Mouse (Mus musculus): ENCODE measurements around the gene Tmc1. TPM values are rescaled to one million over a fixed set of nuclear protein-coding genes. Genes with fewer than 3 reads are reported as not detected.

The Tmc1 gene
- total RNA-seq (2014; rRNA removed) (0.11 and 0.42 TPM in 2 replicates), polyA plus RNA-seq (2015; fragmentation: Nextera tagmentation; extraction: Ambion mirVana) (0.13 TPM in 2 replicates)

- no peaks in the 10 kb centered on the region for H3K27me3 ChIP-seq (ENCODE audit: insufficient read depth, low read length)
- H3K4me3 ChIP-seq (ENCODE audit: low read length) = no peak within 1 kb of the TSS
- no peak within 1 kb of the TSS for H3K4me2 ChIP-seq (ENCODE audit: low read depth, low read length)
- no peaks in the 10 kb centered on the region for H3K36me3 ChIP-seq (ENCODE audit: insufficient read depth, low read length)
- WGBS = 85% methylated on average over 6 of the region's 6 CpGs
- peaks cover 9% of the 10 kb centered on the region; the same call in 1 of the 2 replicates for H3K9me3 ChIP-seq (ENCODE audit: low read length)
- no peak for DNase-seq (ENCODE audit: low spot score)
- no peak for TF ChIP-seq CTCF (IDR thresholded peaks at IDR 0.05; ENCODE audit: low read depth)
- no peaks in the 10 kb centered on the region for H3K4me1 ChIP-seq (ENCODE audit: insufficient read depth, low read length)
- H3K9ac ChIP-seq (replicated peaks; ENCODE audit: low read length) = no peak within 1 kb of the TSS
- H3K27ac ChIP-seq = no peak within 1 kb of the TSS
- ATAC-seq = no peak
These were observed at the start of gene Tmc1 for GRCm38 (mm10) chr19:20953874-20954273. Gene Tmc1, minus strand, starts transcription at chr19:20954202.

- DNase-seq (ENCODE audit: low spot score) = no peak
- no peaks in the 10 kb centered on the region for H3K27me3 ChIP-seq (ENCODE audit: insufficient read depth, low read length)
- H3K4me1 ChIP-seq (ENCODE audit: insufficient read depth, low read length) = no peaks in the 10 kb centered on the region
- H3K4me2 ChIP-seq (ENCODE audit: low read depth, low read length) = no peak overlapping the region
- no peak overlapping the region for H3K4me3 ChIP-seq (ENCODE audit: low read length)
- ATAC-seq = no peak
- no peak overlapping the region for H3K9ac ChIP-seq (replicated peaks; ENCODE audit: low read length)
- TF ChIP-seq CTCF (IDR thresholded peaks at IDR 0.05; ENCODE audit: low read depth) = no peak
- H3K36me3 ChIP-seq (ENCODE audit: insufficient read depth, low read length) = no peaks in the 10 kb centered on the region
- no peaks in the 10 kb centered on the region for H3K9me3 ChIP-seq (ENCODE audit: low read length)
- no peak overlapping the region for H3K27ac ChIP-seq
These were observed 47.5 kb upstream of the Tmc1 start for GRCm38 (mm10) chr19:21001552-21001951.

DNA sequence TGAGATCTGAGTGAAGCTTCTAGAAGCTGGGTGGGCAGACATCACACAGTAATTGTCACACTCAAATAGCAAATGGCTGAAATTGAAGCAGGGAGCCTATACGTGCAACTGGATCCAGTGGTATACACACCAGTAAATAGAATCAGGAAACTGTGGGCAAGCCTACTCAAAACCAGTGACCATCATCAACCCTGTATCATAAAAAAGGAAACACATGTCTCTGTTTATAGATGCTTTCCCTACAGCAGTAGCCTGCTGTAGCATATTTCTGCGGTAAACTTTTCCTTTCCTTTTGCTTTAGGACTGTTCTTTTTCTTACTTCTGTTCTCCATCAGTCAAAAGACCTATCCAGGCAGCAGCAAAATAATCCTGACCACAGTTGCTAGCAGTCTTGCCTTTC is 25.2 kb upstream of the Tmc1 start:
- Histone ChIP-seq H3K27ac (no peak overlapping the region), H3K4me3 (ENCODE audit: low read length) (no peak overlapping the region), H3K4me1 (ENCODE audit: insufficient read depth, low read length) (no peaks in the 10 kb centered on the region), H3K9ac (replicated peaks; ENCODE audit: low read length) (no peak overlapping the region), H3K36me3 (ENCODE audit: insufficient read depth, low read length) (no peaks in the 10 kb centered on the region), H3K9me3 (ENCODE audit: low read length) (no peaks in the 10 kb centered on the region), H3K4me2 (ENCODE audit: low read depth, low read length) (no peak overlapping the region), H3K27me3 (ENCODE audit: insufficient read depth, low read length) (no peaks in the 10 kb centered on the region)
- DNase-seq (ENCODE audit: low spot score) = no peak
- 95% methylated on average over 2 of the region's 2 CpGs for WGBS
- no peak for TF ChIP-seq CTCF (IDR thresholded peaks at IDR 0.05; ENCODE audit: low read depth)
- no peak for ATAC-seq

- no peak overlapping the region for H3K4me2 ChIP-seq (ENCODE audit: low read depth, low read length)
- WGBS = 7% methylated on average over 1 of the region's 1 CpGs
- DNase-seq (ENCODE audit: low spot score) = peak; percentile 42
- no peak overlapping the region for H3K9ac ChIP-seq (replicated peaks; ENCODE audit: low read length)
- H3K27ac ChIP-seq = no peak overlapping the region
- no peak for ATAC-seq
- H3K4me1 ChIP-seq (ENCODE audit: insufficient read depth, low read length) = no peaks in the 10 kb centered on the region
- H3K4me3 ChIP-seq (ENCODE audit: low read length) = no peak overlapping the region
- H3K9me3 ChIP-seq (ENCODE audit: low read length) = no peaks in the 10 kb centered on the region
- no peaks in the 10 kb centered on the region for H3K27me3 ChIP-seq (ENCODE audit: insufficient read depth, low read length)
- no peaks in the 10 kb centered on the region for H3K36me3 ChIP-seq (ENCODE audit: insufficient read depth, low read length)
- no peak for TF ChIP-seq CTCF (IDR thresholded peaks at IDR 0.05; ENCODE audit: low read depth)
These were observed 24.1 kb upstream of the Tmc1 start for GRCm38 (mm10) chr19:20978148-20978547.

GRCm38 (mm10) chr19:20971926-20972325 is 17.9 kb upstream of the Tmc1 start:
- no peak for TF ChIP-seq CTCF (IDR thresholded peaks at IDR 0.05; ENCODE audit: low read depth)
- 98% methylated on average over 1 of the region's 1 CpGs for WGBS
- H3K9ac ChIP-seq (replicated peaks; ENCODE audit: low read length) = no peak overlapping the region

DNA sequence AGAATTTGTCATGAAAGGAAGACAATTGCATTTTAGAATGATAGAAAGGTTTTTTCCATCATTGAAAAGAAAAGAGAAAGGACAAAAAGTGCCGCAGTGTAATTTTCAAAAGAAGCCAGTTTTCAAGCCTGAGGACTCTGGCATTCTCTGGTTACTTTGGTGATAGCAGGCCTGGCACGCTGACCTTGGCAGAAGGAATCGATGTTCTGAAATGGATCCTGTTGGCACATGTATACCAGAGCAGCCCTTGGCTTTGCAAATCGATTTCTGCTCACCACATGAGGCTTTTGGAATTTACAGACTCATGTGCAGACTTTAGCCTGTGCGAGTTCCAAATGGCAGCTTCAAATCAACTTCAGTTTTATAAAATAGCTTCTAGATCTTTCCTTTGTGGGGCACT is 813 bp upstream of the Tmc1 start:
- H3K27ac ChIP-seq = no peak overlapping the region
- DNase-seq (ENCODE audit: low spot score) = peak; percentile 21

More at GRCm38 (mm10) chr19:20971926-20972325, 17.9 kb upstream of the Tmc1 start:
- H3K4me1 ChIP-seq (ENCODE audit: insufficient read depth, low read length) = no peaks in the 10 kb centered on the region
- no peaks in the 10 kb centered on the region for H3K9me3 ChIP-seq (ENCODE audit: low read length)
- no peak for ATAC-seq
- no peaks in the 10 kb centered on the region for H3K36me3 ChIP-seq (ENCODE audit: insufficient read depth, low read length)
- no peak overlapping the region for H3K4me3 ChIP-seq (ENCODE audit: low read length)
- H3K27me3 ChIP-seq (ENCODE audit: insufficient read depth, low read length) = no peaks in the 10 kb centered on the region
- H3K27ac ChIP-seq = no peak overlapping the region
- no peak for DNase-seq (ENCODE audit: low spot score)
- no peak overlapping the region for H3K4me2 ChIP-seq (ENCODE audit: low read depth, low read length)

DNA sequence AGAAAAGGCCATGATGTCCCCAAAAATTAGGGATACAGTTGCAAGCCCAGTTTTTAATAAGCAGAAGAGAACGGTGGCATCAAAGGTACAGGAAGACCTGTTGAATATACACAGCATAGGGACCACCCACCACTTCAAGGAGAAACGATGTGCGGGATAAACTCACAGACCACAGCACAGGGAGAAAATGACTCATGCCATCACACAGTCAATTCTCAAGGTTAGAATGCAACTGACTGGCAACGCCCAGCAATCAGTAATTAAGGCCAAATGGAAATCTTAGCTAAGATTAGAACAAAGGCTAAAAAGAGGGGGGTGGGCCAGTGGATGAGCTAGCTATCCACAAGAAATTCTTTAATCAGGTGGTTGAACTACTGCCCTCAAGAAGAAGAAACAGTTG is 9.6 kb downstream of the Tmc1 start:
- no peak for DNase-seq (ENCODE audit: low spot score)
- Histone ChIP-seq H3K4me2 (ENCODE audit: low read depth, low read length) (no peak overlapping the region), H3K9me3 (ENCODE audit: low read length) (no peaks in the 10 kb centered on the region), H3K9ac (replicated peaks; ENCODE audit: low read length) (no peak overlapping the region), H3K36me3 (ENCODE audit: insufficient read depth, low read length) (no peaks in the 10 kb centered on the region), H3K27ac (no peak overlapping the region), H3K27me3 (ENCODE audit: insufficient read depth, low read length) (no peaks in the 10 kb centered on the region), H3K4me3 (ENCODE audit: low read length) (no peak overlapping the region), H3K4me1 (ENCODE audit: insufficient read depth, low read length) (no peaks in the 10 kb centered on the region)
- no peak for ATAC-seq
- no peak for TF ChIP-seq CTCF (IDR thresholded peaks at IDR 0.05; ENCODE audit: low read depth)
- 73% methylated on average over 4 of the region's 4 CpGs for WGBS

More for the DNA sequence above, 813 bp upstream of the Tmc1 start:
- Histone ChIP-seq H3K27me3 (ENCODE audit: insufficient read depth, low read length) (no peaks in the 10 kb centered on the region), H3K36me3 (ENCODE audit: insufficient read depth, low read length) (no peaks in the 10 kb centered on the region), H3K9me3 (ENCODE audit: low read length) (peaks cover 9% of the 10 kb centered on the region; the same call in 1 of the 2 replicates), H3K4me2 (ENCODE audit: low read depth, low read length) (no peak overlapping the region), H3K4me3 (ENCODE audit: low read length) (no peak overlapping the region), H3K4me1 (ENCODE audit: insufficient read depth, low read length) (no peaks in the 10 kb centered on the region), H3K9ac (replicated peaks; ENCODE audit: low read length) (no peak overlapping the region)
- no peak for TF ChIP-seq CTCF (IDR thresholded peaks at IDR 0.05; ENCODE audit: low read depth)
- no peak for ATAC-seq
- WGBS = 58% methylated on average over 5 of the region's 5 CpGs
